Mouse (Mus musculus) ES-E14 (cell line): ENCODE data around the gene Kdelr3. TPM values are rescaled to one million over a fixed set of nuclear protein-coding genes. Genes with fewer than 3 reads are reported as not detected.

Experiments
- DNase-seq: peaks from one replicate; pipeline ENCODE4 v3.0.0-alpha.2; 2013; ENCODE audit warnings: low read depth, low spot score
- H3K27ac ChIP-seq: 2 replicates; pipeline ENCODE4 v1.5.1; 2012; ENCODE audit warnings: low read depth, mild to moderate bottlenecking, low read length, moderate library complexity, mixed read lengths; ENCODE audit not compliant: poor library complexity, insufficient read depth, severe bottlenecking
- H3K36me3 ChIP-seq: 2 replicates; pipeline ENCODE4 v1.6.1; 2012; ENCODE audit warnings: mild to moderate bottlenecking, low read length, moderate library complexity, mixed read lengths; ENCODE audit not compliant: control insufficient read depth, poor library complexity, insufficient read depth, severe bottlenecking
- H3K4me1 ChIP-seq, 2 experiments: fragments of 150-350 bp in 1 of 2; sonication (generic) in 1 of 2; 2 replicates each; pipeline ENCODE4 v1.6.1; 2012; ENCODE audit warnings: low read length in 2 of 2, mild to moderate bottlenecking in 1 of 2, mixed read lengths in 1 of 2; ENCODE audit not compliant: control insufficient read depth in 2 of 2, insufficient read depth in 2 of 2, poor library complexity in 1 of 2
- H3K4me3 ChIP-seq, 2 experiments: fragments of 150-350 bp in 1 of 2; sonication (generic) in 1 of 2; 2 replicates each; pipeline ENCODE4 v1.5.1; 2012; ENCODE audit warnings: low read length in 2 of 2, low read depth in 1 of 2, mild to moderate bottlenecking in 1 of 2, mixed read lengths in 1 of 2; ENCODE audit not compliant: insufficient read depth in 1 of 2, poor library complexity in 1 of 2, severe bottlenecking in 1 of 2
- H3K9ac ChIP-seq: 2 replicates; pipeline ENCODE4 v1.6.1; 2012; ENCODE audit warnings: low read depth, mild to moderate bottlenecking, low read length, mixed read lengths; ENCODE audit not compliant: poor library complexity, insufficient read depth, severe bottlenecking
- H3K9me3 ChIP-seq: fragments of 150-350 bp; sonication (generic); 2 replicates; pipeline ENCODE4 v1.6.1; 2012; ENCODE audit warnings: low read depth, mild to moderate bottlenecking, low read length; ENCODE audit not compliant: control insufficient read depth, insufficient read depth
- CHD2 ChIP-seq: IDR thresholded peaks from 2 replicates; pipeline ENCODE4 v1.6.1; 2014; ENCODE audit warnings: mild to moderate bottlenecking, low read depth, low read length, inconsistent platforms
- HCFC1 ChIP-seq: IDR thresholded peaks from 2 replicates; pipeline ENCODE4 v1.6.1; 2012; ENCODE audit warnings: low read length, inconsistent platforms, borderline replicate concordance; ENCODE audit not compliant: insufficient read depth
- MAFK ChIP-seq: IDR thresholded peaks from 2 replicates; pipeline ENCODE4 v1.6.1; 2014; ENCODE audit warnings: mild to moderate bottlenecking, low read depth, low read length, inconsistent platforms; ENCODE audit not compliant: insufficient read depth
- ZC3H11A ChIP-seq: IDR thresholded peaks from 2 replicates; pipeline ENCODE4 v1.6.1; 2012; ENCODE audit warnings: low read depth, mild to moderate bottlenecking, inconsistent platforms, low read length, borderline replicate concordance
- ZNF384 ChIP-seq: IDR thresholded peaks from 2 replicates; pipeline ENCODE4 v1.6.1; 2012; ENCODE audit warnings: low read depth, low read length, inconsistent platforms
- in situ Hi-C, 2 experiments: fragments of 600-800 bp; cut with MboI; formaldehyde crosslinking; loops; one replicate each; pipeline ENCODE4 v1.15.1; 2025; ENCODE audit warnings: low sequenced_read_pairs in 2 of 2, inconsistent platforms in 1 of 2; ENCODE audit not compliant: unreplicated experiment in 2 of 2
- total RNA-seq: library from RNA; depleted of rRNA; stranded (reverse); fragments of 300-350 nt; gene quantifications from 2 replicates; pipeline ENCODE4 v1.2.3, GENCODE M21; 2012

Kdelr3 gene
- total RNA-seq, 1 experiment: 16.2 TPM

DNA sequence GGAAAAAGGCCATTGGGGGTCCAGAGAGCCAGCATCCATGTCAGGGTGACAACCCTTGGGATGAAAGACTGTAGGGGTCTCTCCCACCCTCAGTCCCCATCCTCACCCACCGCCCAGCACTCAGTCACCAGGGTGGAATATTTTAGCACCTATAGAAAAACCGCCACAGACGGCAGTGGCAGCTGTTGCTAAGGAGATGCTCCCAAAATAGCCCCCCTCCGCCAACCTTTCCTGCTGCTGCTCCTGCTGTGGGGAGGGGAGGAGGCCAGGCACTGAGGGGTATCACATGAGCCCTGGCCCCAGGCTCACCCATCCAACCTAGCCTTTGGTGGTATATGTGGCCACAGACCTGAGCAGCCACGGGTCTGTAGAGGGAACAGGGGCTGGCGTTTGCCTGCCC lies 6.2 kb upstream of the Kdelr3 start:
- H3K4me3 ChIP-seq: no peak overlapping the region
- no peak for DNase-seq
- H3K36me3 ChIP-seq: no peaks in the 10 kb centered on the region
- H3K9me3 ChIP-seq: no peaks in the 10 kb centered on the region
- no peak overlapping the region for H3K27ac ChIP-seq
- in situ Hi-C loops: no loop called here
- H3K9ac ChIP-seq: no peak overlapping the region
- TF ChIP-seq HCFC1 (no peak), ZNF384 (no peak)
- peaks cover 4 to 7% of the 10 kb centered on the region in 2 experiments; a peak in 3 of 4 replicates for H3K4me1 ChIP-seq

DNA sequence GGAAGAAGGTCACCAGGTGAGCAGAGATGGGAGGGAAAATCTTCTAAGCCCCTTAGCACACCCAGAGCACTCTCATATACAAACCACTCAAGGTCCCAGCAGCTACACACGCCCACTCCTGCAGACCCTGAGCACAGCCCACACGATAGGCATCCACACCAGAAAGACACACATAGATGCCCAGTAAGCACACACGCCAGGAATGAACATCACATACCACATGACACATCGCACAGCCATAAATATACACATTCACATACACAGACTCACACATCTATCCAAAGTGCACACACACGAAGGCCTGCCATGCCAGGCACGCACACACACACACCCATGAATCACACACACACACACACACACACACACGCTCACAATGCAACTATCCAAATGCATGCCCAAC lies 5.8 kb upstream of the Kdelr3 start:
- no peak overlapping the region for H3K4me3 ChIP-seq
- no peaks in the 10 kb centered on the region for H3K9me3 ChIP-seq
- H3K4me1 ChIP-seq: peaks cover 4 to 7% of the 10 kb centered on the region in 2 experiments; a peak in 3 of 4 replicates
- no peaks in the 10 kb centered on the region for H3K36me3 ChIP-seq
- TF ChIP-seq HCFC1: no peak
- TF ChIP-seq MAFK: no peak
- no peak for TF ChIP-seq ZC3H11A
- no peak for TF ChIP-seq ZNF384
- no peak for TF ChIP-seq CHD2
- no peak for DNase-seq
- no peak overlapping the region for H3K9ac ChIP-seq
- no peak overlapping the region for H3K27ac ChIP-seq
- in situ Hi-C loops: no loop called here

DNA sequence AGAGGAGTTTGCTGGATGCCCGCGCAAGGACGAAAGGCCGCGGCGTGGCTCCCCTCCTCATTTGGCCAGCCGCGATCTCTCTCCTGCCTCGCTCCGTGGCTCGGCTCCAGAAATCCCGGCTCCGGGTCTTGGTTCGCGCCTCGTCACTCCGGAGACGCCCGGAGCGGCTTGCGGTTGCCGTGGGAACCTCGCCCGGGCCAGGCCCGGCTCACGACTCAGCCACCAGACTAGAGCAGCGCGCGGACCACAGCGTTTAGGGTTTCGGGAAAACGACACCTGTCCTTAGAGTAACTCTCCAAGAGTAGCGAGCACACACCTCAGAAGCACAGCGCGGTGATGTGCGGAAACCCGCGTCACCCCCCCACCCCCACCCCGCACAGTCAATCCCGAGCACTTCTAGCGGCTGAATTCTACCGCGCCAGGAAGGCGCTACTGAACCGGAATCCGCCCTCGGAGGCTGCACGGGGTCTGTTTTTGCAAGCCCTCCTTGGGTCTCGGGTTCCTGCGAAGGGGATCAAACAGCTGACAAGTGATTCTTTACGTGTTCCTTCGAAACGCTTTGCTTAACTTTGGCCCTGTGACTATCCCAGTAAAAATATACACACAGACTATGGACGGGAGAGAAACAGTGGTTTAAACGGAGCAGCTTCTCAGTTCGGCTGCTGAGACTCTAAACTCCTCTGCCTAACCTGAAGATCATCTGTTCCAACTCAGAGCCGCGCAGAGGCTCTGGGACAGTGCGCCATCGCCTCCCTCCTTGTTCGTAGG lies 4.5 kb upstream of the Kdelr3 start:
- no peak overlapping the region for H3K27ac ChIP-seq
- H3K4me3 ChIP-seq: peak overlapping the region; percentile 52 to 67
- no peaks in the 10 kb centered on the region for H3K9me3 ChIP-seq
- TF ChIP-seq ZC3H11A (no peak), MAFK (no peak), CHD2 (no peak), ZNF384 (no peak), HCFC1 (no peak)
- H3K4me1 ChIP-seq: peaks cover 3 to 4% of the 10 kb centered on the region in 2 experiments; a peak in 2 of 4 replicates
- H3K9ac ChIP-seq: peak overlapping the region; percentile 28
- peak; percentile 54 for DNase-seq
- H3K36me3 ChIP-seq: no peaks in the 10 kb centered on the region
- in situ Hi-C loops: no loop called here

DNA sequence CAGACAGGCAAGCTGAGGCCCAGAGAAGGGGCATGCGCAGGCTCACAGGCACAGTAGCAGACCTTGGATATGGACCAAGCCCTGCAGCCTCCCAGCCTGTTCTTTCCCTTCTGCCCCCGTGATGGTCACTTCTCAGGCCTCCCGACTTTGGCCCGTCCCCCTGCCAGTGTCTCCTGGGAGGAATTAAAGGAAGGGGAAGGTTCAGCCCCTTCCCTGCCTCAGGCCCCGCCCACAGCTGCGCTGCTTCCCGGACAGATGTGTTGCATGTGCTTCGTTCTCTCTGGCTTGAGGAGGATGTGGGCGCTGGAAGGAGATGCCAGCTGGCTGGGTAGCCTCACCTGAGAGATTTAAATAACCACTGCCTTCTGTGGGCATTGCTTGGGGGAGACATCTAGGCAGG lies 2.3 kb upstream of the Kdelr3 start:
- Histone ChIP-seq H3K4me3 (no peak overlapping the region), H3K36me3 (no peaks in the 10 kb centered on the region), H3K27ac (no peak overlapping the region), H3K9me3 (no peaks in the 10 kb centered on the region), H3K9ac (no peak overlapping the region), H3K4me1 (peaks cover 9 to 16% of the 10 kb centered on the region in 2 experiments; a peak in 3 of 4 replicates)
- TF ChIP-seq ZC3H11A (no peak), MAFK (no peak), CHD2 (no peak), HCFC1 (no peak)
- in situ Hi-C loops: no loop called here
- DNase-seq: no peak

DNA sequence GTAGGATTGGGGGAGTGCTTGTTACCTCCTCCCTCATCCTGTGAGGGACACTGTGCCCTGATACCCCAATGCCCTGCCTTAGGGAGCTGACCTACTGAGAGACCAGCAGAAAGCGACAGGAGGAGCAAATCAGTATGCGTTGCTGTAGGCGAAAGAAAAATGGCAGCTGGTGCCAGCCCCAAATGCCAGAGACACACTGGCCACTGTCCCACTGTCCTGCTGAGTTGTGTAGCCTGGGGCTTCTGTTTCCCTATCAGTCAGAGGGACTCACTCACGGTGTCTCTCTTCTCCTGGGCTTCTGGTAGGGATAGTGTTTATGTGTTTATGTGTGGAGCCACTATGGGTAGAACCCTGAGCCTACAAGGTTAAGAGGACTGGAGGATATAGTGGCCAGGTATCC lies 1.5 kb downstream of the Kdelr3 start:
- in situ Hi-C loops: no loop called here
- Histone ChIP-seq H3K4me1 (peaks cover 8 to 24% of the 10 kb centered on the region in 2 experiments; a peak in 3 of 4 replicates), H3K27ac (no peak overlapping the region), H3K4me3 (no peak overlapping the region), H3K9ac (no peak overlapping the region), H3K9me3 (no peaks in the 10 kb centered on the region), H3K36me3 (peaks cover under 1% of the 10 kb centered on the region; the same call in 1 of the 2 replicates)
- no peak for DNase-seq
- TF ChIP-seq CHD2 (no peak), ZC3H11A (no peak), MAFK (no peak), ZNF384 (no peak), HCFC1 (no peak)
